Mouse (Mus musculus) spleen, adult 2 months (tissue): ENCODE data around the gene Mettl7a2.

ENCODE experiments used
- CTCF ChIP-seq: fragments of 200-500 bp; IDR thresholded peaks from 2 replicates; pipeline ENCODE4 v1.5.1; 2011; ENCODE audit warnings: mild to moderate bottlenecking, inconsistent platforms; ENCODE audit not compliant: insufficient read depth, insufficient read length, insufficient replicate concordance; ENCODE audit errors: extremely low read depth
- POLR2A ChIP-seq: fragments of 200-500 bp; IDR thresholded peaks from 2 replicates; pipeline ENCODE4 v1.6.1; 2011; ENCODE audit warnings: low read depth, low read length, inconsistent platforms

- TF ChIP-seq CTCF (no peak), POLR2A (no peak)
These were observed 46.8 kb upstream of the Mettl7a2 start for GRCm38 (mm10) chr15:100306201-100306600.
